In genomic region chr10:108359974-108360373, GRCm38 (mm10) we compare ENCODE assay signal across 14 mouse cellular contexts. TPM values are rescaled to one million over a fixed set of nuclear protein-coding genes. Genes with fewer than 3 reads are reported as not detected.
DNase-seq lines count a peak whose midpoint lies in the region; ATAC-seq and TF ChIP-seq lines count a peak whose summit lies in the region.
"Had no signal": no experiment of that assay in that cellular context is flagged by ENCODE, and none has a peak within 500 bp of the region (broad histone marks: within the 10 kb centered on the region; RNA-seq: fewer than 3 reads in every experiment).

No protein-coding gene starts in this region.

- POLR2A ChIA-PET in Patski (lab: Charles Lee) = no interaction called here

- no peak for TF ChIP-seq CTCF in Patski (IDR thresholded peaks at IDR 0.05)
- no peak for TF ChIP-seq CTCF in kidney, postnatal 0 days (IDR thresholded peaks at IDR 0.05; ENCODE audit: low read depth)

- DNase-seq in lung, postnatal 36 days = no peak
- no peak for DNase-seq in Patski (ENCODE audit: low read depth, low spot score)
- DNase-seq in kidney, postnatal 0 days (ENCODE audit: low spot score) = no peak
- peak; percentile 55 for DNase-seq in yolk sac, embryonic 10.5 days (ENCODE audit: low spot score)
- no peak for DNase-seq in layer of hippocampus, postnatal 14 days (ENCODE audit: low spot score in 2 of 2)
- DNase-seq: cerebellum, postnatal 14 days; forebrain, postnatal 0 days; heart, postnatal 36 days; thymus, postnatal 36 days had no signal

- H3K36me3 ChIP-seq in lung, embryonic 16.5 days (ENCODE audit: control insufficient read depth, insufficient read depth, low read length) = peaks cover 14% of the 10 kb centered on the region
- H3K36me3 ChIP-seq in kidney, postnatal 0 days (ENCODE audit: insufficient read depth, low read length) = 0 out of 2 replicates have a peak, but pooled peaks cover 4% of the 10 kb centered on the region
- no peaks in the 10 kb centered on the region for H3K36me3 ChIP-seq in forebrain, embryonic 16.5 days (ENCODE audit: control insufficient read depth, insufficient read depth)
- H3K36me3 ChIP-seq: limb, embryonic 13.5 days had no signal

- no peak overlapping the region for H3K4me2 ChIP-seq in lung, embryonic 16.5 days (ENCODE audit: low read depth, low read length)
- 0 out of 2 replicates have a peak overlapping the region, but pooled peaks have one; percentile 7 for H3K4me2 ChIP-seq in kidney, postnatal 0 days (ENCODE audit: low read length)
- H3K4me2 ChIP-seq in forebrain, embryonic 16.5 days (ENCODE audit: low read length) = no peak overlapping the region
- H3K4me2 ChIP-seq: embryonic facial prominence, embryonic 13.5 days; limb, embryonic 13.5 days had no signal

- no peak overlapping the region for H3K4me3 ChIP-seq in lung, embryonic 16.5 days (ENCODE audit: low read length)
- H3K4me3 ChIP-seq in kidney, postnatal 0 days (replicated peaks; ENCODE audit: low read depth, low read length) = no peak overlapping the region
- H3K4me3 ChIP-seq in forebrain, embryonic 16.5 days (replicated peaks; ENCODE audit: low read length) = no peak overlapping the region
- H3K4me3 ChIP-seq: embryonic facial prominence, embryonic 13.5 days; layer of hippocampus, adult 2 months; limb, embryonic 13.5 days had no signal

- H3K27me3 ChIP-seq in lung, embryonic 16.5 days (ENCODE audit: control insufficient read depth, insufficient read depth, low read depth, low read length) = no peaks in the 10 kb centered on the region
- H3K27me3 ChIP-seq in Patski = no peaks in the 10 kb centered on the region
- no peaks in the 10 kb centered on the region for H3K27me3 ChIP-seq in kidney, postnatal 0 days (ENCODE audit: insufficient read depth, low read length)
- no peaks in the 10 kb centered on the region for H3K27me3 ChIP-seq in forebrain, embryonic 16.5 days (replicated peaks; ENCODE audit: control insufficient read depth, insufficient read depth, low read length)
- H3K27me3 ChIP-seq: embryonic facial prominence, embryonic 13.5 days; limb, embryonic 13.5 days had no signal

- in situ Hi-C loops in Patski (cut with MboI; ENCODE audit: low pct_unique_long_range_greater_than_20kb) = no loop called here

- peaks cover 25% of the 10 kb centered on the region for H3K4me1 ChIP-seq in lung, embryonic 16.5 days (replicated peaks; ENCODE audit: control insufficient read depth, insufficient read depth, low read length)
- peaks cover 10% of the 10 kb centered on the region; the same call in 1 of the 2 replicates for H3K4me1 ChIP-seq in kidney, postnatal 0 days (replicated peaks; ENCODE audit: insufficient read depth, low read length)
- H3K4me1 ChIP-seq in forebrain, embryonic 16.5 days (replicated peaks; ENCODE audit: control insufficient read depth, insufficient read depth, low read length) = peaks cover 11% of the 10 kb centered on the region
- H3K4me1 ChIP-seq: limb, embryonic 13.5 days had no signal

- CTCF ChIA-PET in Patski (lab: Charles Lee) = interaction anchor here (1.5 to 1.9 kb wide), 2 partner anchors 17 to 18 kb away, joined by 4 to 6 read pairs; no protein-coding TSS in a partner anchor

- 67% methylated on average over 16 of the region's 16 CpGs for WGBS in lung, embryonic 16.5 days
- 66% methylated on average over 16 of the region's 16 CpGs for WGBS in kidney, postnatal 0 days
- WGBS in forebrain, embryonic 16.5 days = 82% methylated on average over 16 of the region's 16 CpGs

- H3K9me3 ChIP-seq in lung, embryonic 16.5 days (ENCODE audit: control insufficient read depth, low read length) = no peaks in the 10 kb centered on the region; the same call in 1 of the 2 replicates
- no peaks in the 10 kb centered on the region for H3K9me3 ChIP-seq in kidney, postnatal 0 days (replicated peaks; ENCODE audit: low read length)
- 0 out of 2 replicates have a peak, but pooled peaks cover 3% of the 10 kb centered on the region for H3K9me3 ChIP-seq in forebrain, embryonic 16.5 days (ENCODE audit: control insufficient read depth, low read length)

- ATAC-seq in lung, embryonic 16.5 days (ENCODE audit: low read depth) = 0 out of 2 replicates have a peak, but pooled peaks have one; percentile 8
- peak; percentile 56 for ATAC-seq in Patski
- ATAC-seq in kidney, postnatal 0 days (replicated peaks; ENCODE audit: low FRiP score, low read depth) = no peak
- no peak for ATAC-seq in forebrain, embryonic 16.5 days
- ATAC-seq: forebrain, postnatal 0 days had no signal

- H3K27ac ChIP-seq in lung, embryonic 16.5 days (ENCODE audit: low read length) = no peak overlapping the region
- peak overlapping the region; percentile 47; the same call in 1 of the 2 replicates for H3K27ac ChIP-seq in kidney, postnatal 0 days
- H3K27ac ChIP-seq in forebrain, embryonic 16.5 days (ENCODE audit: low read length) = no peak overlapping the region
- H3K27ac ChIP-seq: embryonic facial prominence, embryonic 13.5 days; layer of hippocampus, adult 2 months; limb, embryonic 13.5 days had no signal

- H3K9ac ChIP-seq in lung, embryonic 16.5 days (ENCODE audit: low read length) = no peak overlapping the region
- H3K9ac ChIP-seq in kidney, postnatal 0 days (ENCODE audit: low read depth, low read length) = no peak overlapping the region
- H3K9ac ChIP-seq in forebrain, embryonic 16.5 days (replicated peaks; ENCODE audit: low read depth, low read length) = no peak overlapping the region
- H3K9ac ChIP-seq: embryonic facial prominence, embryonic 13.5 days; forebrain, postnatal 0 days; limb, embryonic 13.5 days had no signal

RNA-seq across cellular contexts. Expression of gene Pawr, which starts 28.1 kb away (rescaled TPM):
- polyA plus RNA-seq in lung, embryonic 16.5 days (2015; fragmentation: Nextera tagmentation; extraction: Ambion mirVana) = 14.4 and 15.3 TPM in 2 replicates
- 83.4 TPM for polyA plus RNA-seq in Patski (2021)
- 21.0 and 28.5 TPM in 2 replicates for polyA plus RNA-seq in kidney, postnatal 0 days (2015; fragmentation: Nextera tagmentation; extraction: Ambion mirVana)
- 2.2 and 2.4 TPM in 2 replicates for polyA plus RNA-seq in forebrain, embryonic 16.5 days (2015; fragmentation: Nextera tagmentation; extraction: Ambion mirVana)
- 1 to 10 TPM; 2.4 to 3.5 TPM for total RNA-seq in layer of hippocampus, postnatal 14 days (2021)

Comparison
In these comparisons a context has a peak if more than half of its experiments do, and no peak if none do; other contexts are left out.
1. ATAC-seq: peak in lung, embryonic 16.5 days (single experiment) and Patski (single experiment); none in kidney, postnatal 0 days (single experiment) and forebrain, embryonic 16.5 days (single experiment).